Mouse (Mus musculus) intestine, postnatal 0 days (tissue): ENCODE data around the gene Bbs9. TPM values are rescaled to one million over a fixed set of nuclear protein-coding genes. Genes with fewer than 3 reads are reported as not detected.

Experiments used
- ATAC-seq: fragments of 200-750 bp; cut with Nextera tagmentation; 2 replicates; pipeline ENCODE4 v1.8.0; 2017; ENCODE audit warnings: mild to moderate bottlenecking, moderate TSS enrichment, moderate library complexity
- H3K27ac ChIP-seq: fragments of 300-500 bp; sonication (generic); 2 replicates; pipeline ENCODE4 v1.5.1; 2014; ENCODE audit warnings: mild to moderate bottlenecking, low read depth, low read length, moderate library complexity
- H3K27me3 ChIP-seq: fragments of 300-500 bp; sonication (generic); replicated peaks from 2 replicates; pipeline ENCODE4 v1.6.1; 2014; ENCODE audit warnings: low read length, mixed read lengths; ENCODE audit not compliant: control insufficient read depth, insufficient read depth
- H3K36me3 ChIP-seq: fragments of 300-500 bp; sonication (generic); 2 replicates; pipeline ENCODE4 v1.6.1; 2014; ENCODE audit warnings: mild to moderate bottlenecking, moderate library complexity; ENCODE audit not compliant: control insufficient read depth, insufficient read depth
- H3K4me1 ChIP-seq: fragments of 300-500 bp; sonication (generic); replicated peaks from 2 replicates; pipeline ENCODE4 v1.6.1; 2014; ENCODE audit warnings: antibody characterized with exemption, low read length, mixed read lengths; ENCODE audit not compliant: control insufficient read depth, insufficient read depth
- H3K4me2 ChIP-seq: fragments of 300-500 bp; sonication (generic); replicated peaks from 2 replicates; pipeline ENCODE4 v1.6.1; 2014; ENCODE audit warnings: low read depth, mild to moderate bottlenecking, moderate library complexity
- H3K4me3 ChIP-seq: fragments of 300-500 bp; sonication (generic); 2 replicates; pipeline ENCODE4 v1.5.1; 2014; ENCODE audit warnings: low read depth, low read length
- H3K9ac ChIP-seq: fragments of 300-500 bp; sonication (generic); 2 replicates; pipeline ENCODE4 v1.6.1; 2014; ENCODE audit warnings: mild to moderate bottlenecking, low read depth, low read length
- H3K9me3 ChIP-seq: fragments of 300-500 bp; sonication (generic); 2 replicates; pipeline ENCODE4 v1.6.1; 2016; ENCODE audit warnings: mixed run types; ENCODE audit not compliant: control insufficient read depth
- CTCF ChIP-seq: sonication (generic); IDR thresholded peaks from 2 replicates; pipeline ENCODE4 v1.5.1; 2016; ENCODE audit warnings: low read depth, mild to moderate bottlenecking, control low read depth, antibody characterized with exemption, moderate library complexity
- WGBS: fragments of 180-500 bp; shearing (Covaris S2); extraction: QIAGEN DNeasy Blood & Tissue Kit; methylation state at CpG from one replicate; pipeline ENCODE4 v1.1.7; 2014; 5-methylcytosine and 5-hydroxymethylcytosine counted together
- polyA plus RNA-seq: library from polyadenylated mRNA; unstranded; fragments of >200 nt; fragmentation: Nextera tagmentation; extraction: Ambion mirVana; gene quantifications from 2 replicates; pipeline ENCODE4 v1.2.1, GENCODE M21; 2015

Gene Bbs9
- polyA plus RNA-seq, 1 experiment from 2014 or later = 4.9 TPM

- no peak overlapping the region for H3K27ac ChIP-seq
- WGBS = 78% methylated on average over 4 of the region's 4 CpGs
- ATAC-seq = no peak
Observed at GRCm38 (mm10) chr9:22760376-22760775, 284.9 kb downstream of the Bbs9 start.

GRCm38 (mm10) chr9:22761487-22761886 is 286.0 kb downstream of the Bbs9 start:
- Histone ChIP-seq H3K36me3 (no peaks in the 10 kb centered on the region), H3K4me2 (no peak overlapping the region), H3K27me3 (no peaks in the 10 kb centered on the region), H3K4me1 (no peaks in the 10 kb centered on the region), H3K9ac (no peak overlapping the region), H3K9me3 (no peaks in the 10 kb centered on the region), H3K4me3 (no peak overlapping the region), H3K27ac (no peak overlapping the region)
- WGBS = 64% methylated on average over 8 of the region's 8 CpGs
- TF ChIP-seq CTCF = no peak
- ATAC-seq = no peak

More at GRCm38 (mm10) chr9:22760376-22760775, 284.9 kb downstream of the Bbs9 start:
- Histone ChIP-seq H3K9me3 (no peaks in the 10 kb centered on the region), H3K36me3 (no peaks in the 10 kb centered on the region), H3K4me2 (no peak overlapping the region), H3K4me3 (no peak overlapping the region), H3K27me3 (no peaks in the 10 kb centered on the region), H3K4me1 (no peaks in the 10 kb centered on the region), H3K9ac (no peak overlapping the region)
- no peak for TF ChIP-seq CTCF

GRCm38 (mm10) chr9:22765618-22766220 is 290.2 kb downstream of the Bbs9 start:
- Histone ChIP-seq H3K36me3 (no peaks in the 10 kb centered on the region), H3K27ac (no peak overlapping the region), H3K4me2 (no peak overlapping the region), H3K9me3 (no peaks in the 10 kb centered on the region), H3K4me3 (no peak overlapping the region), H3K4me1 (no peaks in the 10 kb centered on the region), H3K27me3 (no peaks in the 10 kb centered on the region), H3K9ac (no peak overlapping the region)
- 56% methylated on average over 4 of the region's 4 CpGs for WGBS
- no peak for ATAC-seq
- TF ChIP-seq CTCF = no peak

GRCm38 (mm10) chr9:22767154-22767553 is 291.6 kb downstream of the Bbs9 start:
- 93% methylated on average over 5 of the region's 5 CpGs for WGBS
- TF ChIP-seq CTCF = no peak
- Histone ChIP-seq H3K4me3 (no peak overlapping the region), H3K27ac (no peak overlapping the region), H3K4me2 (no peak overlapping the region), H3K9ac (no peak overlapping the region), H3K27me3 (no peaks in the 10 kb centered on the region), H3K36me3 (no peaks in the 10 kb centered on the region), H3K4me1 (no peaks in the 10 kb centered on the region), H3K9me3 (no peaks in the 10 kb centered on the region)
- ATAC-seq = no peak

- Histone ChIP-seq H3K36me3 (no peaks in the 10 kb centered on the region), H3K4me3 (no peak overlapping the region), H3K4me1 (no peaks in the 10 kb centered on the region), H3K9ac (no peak overlapping the region), H3K4me2 (no peak overlapping the region), H3K9me3 (no peaks in the 10 kb centered on the region), H3K27me3 (no peaks in the 10 kb centered on the region), H3K27ac (no peak overlapping the region)
- no peak for ATAC-seq
- no peak for TF ChIP-seq CTCF
- WGBS = 78% methylated on average over 3 of the region's 3 CpGs
Observed at GRCm38 (mm10) chr9:22767860-22768259, 292.3 kb downstream of the Bbs9 start.

- H3K9me3 ChIP-seq = no peaks in the 10 kb centered on the region
- H3K27ac ChIP-seq = no peak overlapping the region
- H3K9ac ChIP-seq = no peak overlapping the region
- H3K27me3 ChIP-seq = no peaks in the 10 kb centered on the region
- no peaks in the 10 kb centered on the region for H3K4me1 ChIP-seq
- WGBS = 85% methylated on average over 3 of the region's 3 CpGs
- H3K4me2 ChIP-seq = no peak overlapping the region
- no peaks in the 10 kb centered on the region for H3K36me3 ChIP-seq
- TF ChIP-seq CTCF = no peak
- ATAC-seq = no peak
- H3K4me3 ChIP-seq = no peak overlapping the region
Observed at GRCm38 (mm10) chr9:22771785-22772184, 296.3 kb downstream of the Bbs9 start.
